Mouse (Mus musculus) activated CD4-positive, CD25-positive, alpha-beta regulatory T cell, adult 4 months (primary cell): ENCODE data around the gene Hist1h4d. TPM values are rescaled to one million over a fixed set of nuclear protein-coding genes. Genes with fewer than 3 reads are reported as not detected.
"Not testable (repeated sequence)": the region's sequence is repeated elsewhere in the genome, so short reads cannot be mapped to it uniquely, and the experiment has no call there.

Experiments used
- ATAC-seq: one replicate; pipeline ENCODE4 v1.8.0; 2017
- polyA plus RNA-seq, 2 experiments: library from polyadenylated mRNA; unstranded; fragments of 100-300 nt; shearing (Covaris generic); gene quantifications; one replicate each; pipeline ENCODE4 v1.2.1; 2017

The Hist1h4d gene
- polyA plus RNA-seq, 2 experiments from 2014 or later: 36.8 to 39.3 TPM

- ATAC-seq: peak; percentile 66
Observed at GRCm38 (mm10) chr13:23551146-23551834, 30.1 kb upstream of the Hist1h4d start, which contains the start of gene Hist1h4f. Hist1h4f (minus strand) TSS chr13:23551648.

- ATAC-seq: no peak
Observed at GRCm38 (mm10) chr13:23551931-23552914, 29.2 kb upstream of the Hist1h4d start.

GRCm38 (mm10) chr13:23552962-23553361 is 28.4 kb upstream of the Hist1h4d start, which contains the start of gene Hist1h1d:
Hist1h1d (plus strand) TSS chr13:23553262.
- no peak for ATAC-seq

- ATAC-seq: no peak
Observed at GRCm38 (mm10) chr13:23554393-23554792, 27.0 kb upstream of the Hist1h4d start.

- ATAC-seq: peak; percentile 62
Observed at GRCm38 (mm10) chr13:23554925-23555838, 26.2 kb upstream of the Hist1h4d start.

GRCm38 (mm10) chr13:23555839-23556416 is 25.5 kb upstream of the Hist1h4d start:
- peak; percentile 66 for ATAC-seq

- no peak for ATAC-seq
Observed at GRCm38 (mm10) chr13:23556906-23557305, 24.5 kb upstream of the Hist1h4d start.

- ATAC-seq: not testable (repeated sequence)
Observed at GRCm38 (mm10) chr13:23560699-23561098, 20.7 kb upstream of the Hist1h4d start.

- ATAC-seq: not testable (repeated sequence)
Observed at GRCm38 (mm10) chr13:23561531-23561882, 19.9 kb upstream of the Hist1h4d start.

- peak; percentile 97 for ATAC-seq
Observed at GRCm38 (mm10) chr13:23561883-23562659, 19.3 kb upstream of the Hist1h4d start, which contains the start of gene Hist1h3e. Hist1h3e (minus strand) TSS chr13:23562369.

GRCm38 (mm10) chr13:23562699-23563462 is 18.5 kb upstream of the Hist1h4d start:
- no peak for ATAC-seq

GRCm38 (mm10) chr13:23564482-23564881 is 16.9 kb upstream of the Hist1h4d start:
- ATAC-seq: no peak

GRCm38 (mm10) chr13:23570261-23571021 is 11.0 kb upstream of the Hist1h4d start:
- peak; percentile 9 for ATAC-seq

- peak; percentile 83 for ATAC-seq
Observed at GRCm38 (mm10) chr13:23571022-23571503, 10.3 kb upstream of the Hist1h4d start, which contains the start of the genes Hist1h2ae and Hist1h2bg. Hist1h2ae (minus strand) TSS chr13:23571220. Hist1h2bg (plus strand) TSS chr13:23571396.

- ATAC-seq: not testable (repeated sequence)
Observed at GRCm38 (mm10) chr13:23571504-23572217, 9.7 kb upstream of the Hist1h4d start.

GRCm38 (mm10) chr13:23572218-23573033 is 9.0 kb upstream of the Hist1h4d start:
- ATAC-seq: no peak
